Mouse (Mus musculus): ENCODE measurements at regions not wholly inside any gene's neighbourhood (a gene's known extent, or its start where the extent isn't known, plus 50 kb on each side); places are given as distances from the start of the nearest gene placed in this dataset.

- no peak for ATAC-seq (replicated peaks; ENCODE audit: low read depth, poor library complexity, severe bottlenecking)
Measured at GRCm38 (mm10) chr6:133170548-133170947, 65.8 kb downstream of the Smim10l1 start.

- ATAC-seq (replicated peaks; ENCODE audit: low read depth, poor library complexity, severe bottlenecking) = 0 out of 2 replicates have a peak, but pooled peaks have one; percentile 32
Measured at GRCm38 (mm10) chr6:133171286-133171685, 66.6 kb downstream of the Smim10l1 start.

GRCm38 (mm10) chr6:133206173-133206572, 85.8 kb upstream of the 5530400C23Rik start:
- peak; percentile 69 for ATAC-seq (replicated peaks; ENCODE audit: low read depth, poor library complexity, severe bottlenecking)
